In genomic region chr6:87133966-87134546, GRCm38 (mm10) we compare ENCODE assay signal across 26 mouse cellular contexts. TPM values are rescaled to one million over a fixed set of nuclear protein-coding genes. Genes with fewer than 3 reads are reported as not detected.
DNase-seq lines count a peak whose midpoint lies in the region; ATAC-seq lines count a peak whose summit lies in the region.
"Had no signal": no experiment of that assay in that cellular context is flagged by ENCODE, and none has a peak within 500 bp of the region (broad histone marks: within the 10 kb centered on the region; RNA-seq: fewer than 3 reads in every experiment).

No protein-coding gene starts in this region.

- peak; percentile 91 for ATAC-seq in frontal cortex, adult (ENCODE audit: low TSS enrichment)
- ATAC-seq: forebrain, embryonic 16.5 days; hindbrain, embryonic 16.5 days; liver, embryonic 12.5 days; liver, postnatal 0 days; midbrain, embryonic 16.5 days had no signal

- DNase-seq in frontal cortex, postnatal 25 days (ENCODE audit: low spot score in 2 of 2), result no peak
- peak; percentile 13 for DNase-seq in left cerebral cortex, adult 11 months (ENCODE audit: low spot score)
- no peak for DNase-seq in left cerebral cortex, postnatal 10 days (ENCODE audit: extremely low spot score in 1 of 2, low spot score in 2 of 2)
- peak; percentile 25 for DNase-seq in right cerebral cortex, postnatal 25 days
- no peak for DNase-seq in right cerebral cortex, postnatal 36 days (ENCODE audit: low spot score in 2 of 2)
- no peak for DNase-seq in natural killer cell, adult 2 months (ENCODE audit: low spot score in 2 of 2)
- DNase-seq: adrenal gland, adult 8-10 months; cerebellum, adult 11 months; cerebellum, adult 9-10 months; cerebellum, postnatal 36 days; embryo, embryonic 11 days; kidney, adult 2 months; kidney, postnatal 36 days; layer of hippocampus, adult 9-11 months; liver, postnatal 0 days; lung, postnatal 36 days; thymus, adult 2 months; thymus, postnatal 36 days had no signal

- intact Hi-C loops in left cerebral cortex, postnatal 10 days (cut with DNase I), result no loop called here

RNA-seq across cellular contexts. Expression of gene D6Ertd527e, which starts 29.5 kb away (rescaled TPM):
- not detected for total RNA-seq in left cerebral cortex, postnatal 10 days (2021)
- total RNA-seq: gastrocnemius, adult 8-10 months; heart, postnatal 25 days; left cerebral cortex, adult 18-20 months had no signal

Comparison
In these comparisons a context has a peak if more than half of its experiments do, and no peak if none do; other contexts are left out.
1. DNase-seq: peak in left cerebral cortex, adult 11 months (single experiment) and right cerebral cortex, postnatal 25 days (single experiment); none in frontal cortex, postnatal 25 days (0 of 2), left cerebral cortex, postnatal 10 days (0 of 2), right cerebral cortex, postnatal 36 days (0 of 2) and natural killer cell, adult 2 months (0 of 2).